Mouse (Mus musculus): ENCODE measurements around the gene Gsta3. TPM values are rescaled to one million over a fixed set of nuclear protein-coding genes. Genes with fewer than 3 reads are reported as not detected.

Gsta3 gene
- polyA plus RNA-seq, 1 experiment from 2014 or later = 0.25 TPM

DNA sequence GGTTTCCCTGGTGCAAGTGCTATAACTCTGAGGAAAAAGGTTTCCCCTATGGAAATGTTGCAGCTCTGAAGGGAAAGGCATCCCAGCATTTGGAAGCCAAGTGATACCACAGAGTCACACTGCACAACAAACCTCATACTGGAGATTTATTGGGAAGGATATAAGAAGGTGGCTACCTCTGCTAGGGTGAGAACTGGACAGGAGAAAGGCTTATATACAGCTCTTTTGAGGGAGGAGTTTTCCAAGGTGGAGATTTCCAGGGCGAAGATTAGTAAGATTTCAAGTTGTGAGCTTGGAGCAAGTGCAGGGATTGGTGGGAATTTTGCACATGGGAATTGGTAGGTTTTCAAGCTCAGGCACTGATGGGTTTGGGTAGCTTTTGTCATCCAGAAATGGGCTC, 707 bp downstream of the Gsta3 start:
- no peak overlapping the region for H3K4me3 ChIP-seq
- no peak overlapping the region for H3K27ac ChIP-seq
- H3K36me3 ChIP-seq (replicated peaks) = no peaks in the 10 kb centered on the region
- 79% methylated on average over 1 of the region's 1 CpGs for WGBS
- H3K27me3 ChIP-seq (replicated peaks) = no peaks in the 10 kb centered on the region
- no peaks in the 10 kb centered on the region for H3K9me3 ChIP-seq
- no peaks in the 10 kb centered on the region for H3K4me1 ChIP-seq
- no peak overlapping the region for H3K9ac ChIP-seq
- no peak for ATAC-seq (replicated peaks)
- no peak overlapping the region for H3K4me2 ChIP-seq

GRCm38 (mm10) chr1:21244290-21244960, 4.0 kb downstream of the Gsta3 start:
- no peaks in the 10 kb centered on the region for H3K4me1 ChIP-seq
- no peak overlapping the region for H3K4me3 ChIP-seq
- H3K9ac ChIP-seq = no peak overlapping the region
- no peaks in the 10 kb centered on the region for H3K36me3 ChIP-seq (replicated peaks)
- no peaks in the 10 kb centered on the region for H3K27me3 ChIP-seq (replicated peaks)
- 79% methylated on average over 4 of the region's 4 CpGs for WGBS
- no peak overlapping the region for H3K27ac ChIP-seq
- no peaks in the 10 kb centered on the region for H3K9me3 ChIP-seq
- no peak for ATAC-seq (replicated peaks)
- H3K4me2 ChIP-seq = no peak overlapping the region

DNA sequence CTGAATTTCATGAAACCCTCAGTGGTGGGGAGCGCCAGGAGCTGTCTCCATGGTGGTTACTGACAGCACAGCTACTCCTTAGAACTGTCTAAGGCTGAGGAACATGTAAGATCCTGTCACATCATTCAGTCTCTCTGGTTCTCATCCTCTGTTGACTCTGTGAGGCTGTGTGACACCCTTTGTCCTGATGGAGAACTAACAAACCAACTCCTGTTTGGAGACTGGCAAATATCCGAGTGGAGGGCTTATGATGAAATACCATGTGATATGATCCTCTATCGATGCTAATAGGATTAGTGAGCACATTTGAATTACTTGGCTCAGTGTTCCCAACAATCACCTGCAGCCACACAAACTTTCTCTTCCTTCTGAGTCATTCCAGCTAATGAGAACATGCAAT, 5.7 kb downstream of the Gsta3 start:
- Histone ChIP-seq H3K27me3 (replicated peaks) (no peaks in the 10 kb centered on the region), H3K27ac (no peak overlapping the region), H3K4me1 (no peaks in the 10 kb centered on the region), H3K36me3 (replicated peaks) (no peaks in the 10 kb centered on the region), H3K9me3 (no peaks in the 10 kb centered on the region), H3K4me3 (no peak overlapping the region), H3K4me2 (no peak overlapping the region), H3K9ac (no peak overlapping the region)
- no peak for ATAC-seq (replicated peaks)
- 59% methylated on average over 3 of the region's 3 CpGs for WGBS

DNA sequence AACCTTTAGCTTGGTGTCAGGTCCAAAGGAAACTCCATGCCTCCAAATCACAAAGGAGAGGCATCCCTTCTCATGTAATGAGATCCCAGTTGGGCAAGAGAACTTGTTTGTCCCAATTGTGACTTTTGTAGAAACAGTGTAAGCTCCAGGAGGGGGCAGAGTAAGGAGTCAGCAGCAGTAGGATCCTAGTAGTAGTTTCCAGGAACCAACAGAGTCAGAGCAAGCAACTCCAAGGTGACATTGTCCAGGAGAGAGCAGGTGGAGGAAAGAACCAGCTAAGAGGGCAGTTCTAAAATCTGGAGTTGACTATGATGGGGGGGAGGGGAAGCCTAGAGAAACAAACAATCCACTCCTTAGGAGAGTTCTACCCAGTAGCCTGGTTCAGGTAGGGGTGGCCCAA, 7.5 kb downstream of the Gsta3 start:
- Histone ChIP-seq H3K4me1 (no peaks in the 10 kb centered on the region), H3K27me3 (replicated peaks) (no peaks in the 10 kb centered on the region), H3K9ac (no peak overlapping the region), H3K4me3 (no peak overlapping the region), H3K27ac (no peak overlapping the region), H3K36me3 (replicated peaks) (no peaks in the 10 kb centered on the region), H3K9me3 (no peaks in the 10 kb centered on the region), H3K4me2 (no peak overlapping the region)
- no peak for ATAC-seq (replicated peaks)

- Histone ChIP-seq H3K4me3 (no peak overlapping the region), H3K27ac (no peak overlapping the region), H3K4me2 (no peak overlapping the region), H3K36me3 (replicated peaks) (no peaks in the 10 kb centered on the region), H3K4me1 (no peaks in the 10 kb centered on the region), H3K27me3 (replicated peaks) (no peaks in the 10 kb centered on the region), H3K9ac (no peak overlapping the region), H3K9me3 (no peaks in the 10 kb centered on the region)
- no peak for ATAC-seq (replicated peaks)
- WGBS = 86% methylated on average over 9 of the region's 9 CpGs
These were observed 8.4 kb downstream of the Gsta3 start for GRCm38 (mm10) chr1:21248560-21249390.

GRCm38 (mm10) chr1:21251661-21252060, 11.3 kb downstream of the Gsta3 start:
- no peak overlapping the region for H3K4me2 ChIP-seq
- H3K27ac ChIP-seq = no peak overlapping the region
- H3K4me1 ChIP-seq = no peaks in the 10 kb centered on the region
- H3K36me3 ChIP-seq (replicated peaks) = no peaks in the 10 kb centered on the region
- no peaks in the 10 kb centered on the region for H3K27me3 ChIP-seq (replicated peaks)
- no peak overlapping the region for H3K4me3 ChIP-seq
- no peaks in the 10 kb centered on the region for H3K9me3 ChIP-seq
- H3K9ac ChIP-seq = no peak overlapping the region
- ATAC-seq (replicated peaks) = no peak
- WGBS = 45% methylated on average over 6 of the region's 6 CpGs

- no peaks in the 10 kb centered on the region for H3K27me3 ChIP-seq (replicated peaks)
- H3K9me3 ChIP-seq = no peaks in the 10 kb centered on the region
- 91% methylated on average over 10 of the region's 10 CpGs for WGBS
These were observed 12.3 kb downstream of the Gsta3 start for GRCm38 (mm10) chr1:21252566-21253302.

GRCm38 (mm10) chr1:21253303-21253650, 12.9 kb downstream of the Gsta3 start:
- H3K36me3 ChIP-seq (replicated peaks) = no peaks in the 10 kb centered on the region
- H3K4me3 ChIP-seq = no peak overlapping the region
- 90% methylated on average over 1 of the region's 1 CpGs for WGBS
- no peak overlapping the region for H3K27ac ChIP-seq
- no peaks in the 10 kb centered on the region for H3K9me3 ChIP-seq
- H3K9ac ChIP-seq = no peak overlapping the region
- no peak for ATAC-seq (replicated peaks)
- no peaks in the 10 kb centered on the region for H3K27me3 ChIP-seq (replicated peaks)
- no peaks in the 10 kb centered on the region for H3K4me1 ChIP-seq
- no peak overlapping the region for H3K4me2 ChIP-seq

More at GRCm38 (mm10) chr1:21252566-21253302, 12.3 kb downstream of the Gsta3 start:
- Histone ChIP-seq H3K4me1 (no peaks in the 10 kb centered on the region), H3K27ac (no peak overlapping the region), H3K36me3 (replicated peaks) (no peaks in the 10 kb centered on the region), H3K9ac (no peak overlapping the region), H3K4me2 (no peak overlapping the region), H3K4me3 (no peak overlapping the region)
- no peak for ATAC-seq (replicated peaks)

GRCm38 (mm10) chr1:21253856-21254255, 13.5 kb downstream of the Gsta3 start:
- no peaks in the 10 kb centered on the region for H3K4me1 ChIP-seq
- H3K27ac ChIP-seq = no peak overlapping the region
- H3K27me3 ChIP-seq (replicated peaks) = no peaks in the 10 kb centered on the region
- no peak overlapping the region for H3K4me3 ChIP-seq
- WGBS = 80% methylated on average over 4 of the region's 4 CpGs
- no peak overlapping the region for H3K9ac ChIP-seq
- H3K36me3 ChIP-seq (replicated peaks) = no peaks in the 10 kb centered on the region
- no peak overlapping the region for H3K4me2 ChIP-seq
- ATAC-seq (replicated peaks) = no peak
- H3K9me3 ChIP-seq = no peaks in the 10 kb centered on the region

DNA sequence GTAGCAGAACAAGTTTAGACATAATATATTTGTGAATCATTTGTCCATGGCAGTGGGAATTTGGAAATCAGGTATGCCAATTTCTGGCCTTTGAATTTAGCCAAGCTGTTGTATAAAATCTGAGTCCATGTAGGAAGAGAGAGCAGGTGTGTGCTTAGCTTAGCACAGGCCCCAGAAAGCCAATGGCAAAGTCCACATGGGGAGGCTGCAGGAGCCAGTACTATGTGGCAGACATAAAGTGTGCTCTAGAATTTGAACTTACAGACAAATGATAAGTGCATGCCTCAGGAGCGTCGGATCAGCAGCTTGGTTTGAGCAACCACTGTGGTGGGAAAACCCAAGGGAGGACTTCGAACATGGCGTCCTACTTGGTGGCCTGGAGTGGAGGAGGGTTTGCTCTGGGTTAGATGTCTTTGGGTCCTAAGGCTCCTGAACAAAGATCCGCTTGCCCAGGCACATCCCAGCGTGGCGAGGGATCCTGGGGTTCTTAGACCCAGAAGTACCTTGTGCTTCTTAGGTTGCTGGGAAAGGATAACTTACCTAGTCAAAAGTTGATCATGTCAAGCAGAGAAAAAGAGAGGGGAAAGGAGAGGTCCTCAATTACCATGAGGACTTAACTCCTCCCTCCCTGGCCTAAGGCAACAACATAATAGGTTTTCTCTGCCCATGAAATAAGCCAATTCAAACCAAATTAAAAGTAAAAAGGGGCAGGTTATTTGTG, 15.4 kb downstream of the Gsta3 start:
- H3K4me1 ChIP-seq = no peaks in the 10 kb centered on the region
- ATAC-seq (replicated peaks) = no peak
- H3K27ac ChIP-seq = no peak overlapping the region
- H3K9ac ChIP-seq = no peak overlapping the region
- no peaks in the 10 kb centered on the region for H3K27me3 ChIP-seq (replicated peaks)
- H3K36me3 ChIP-seq (replicated peaks) = no peaks in the 10 kb centered on the region
- no peaks in the 10 kb centered on the region for H3K9me3 ChIP-seq
- no peak overlapping the region for H3K4me3 ChIP-seq
- H3K4me2 ChIP-seq = no peak overlapping the region
- 89% methylated on average over 7 of the region's 7 CpGs for WGBS

GRCm38 (mm10) chr1:21256391-21256790, 16.0 kb downstream of the Gsta3 start:
- no peaks in the 10 kb centered on the region for H3K9me3 ChIP-seq
- ATAC-seq (replicated peaks) = no peak
- no peak overlapping the region for H3K4me3 ChIP-seq
- no peak overlapping the region for H3K4me2 ChIP-seq
- no peaks in the 10 kb centered on the region for H3K36me3 ChIP-seq (replicated peaks)
- no peak overlapping the region for H3K9ac ChIP-seq
- 57% methylated on average over 3 of the region's 3 CpGs for WGBS
- H3K27me3 ChIP-seq (replicated peaks) = no peaks in the 10 kb centered on the region
- H3K27ac ChIP-seq = no peak overlapping the region
- H3K4me1 ChIP-seq = no peaks in the 10 kb centered on the region

DNA sequence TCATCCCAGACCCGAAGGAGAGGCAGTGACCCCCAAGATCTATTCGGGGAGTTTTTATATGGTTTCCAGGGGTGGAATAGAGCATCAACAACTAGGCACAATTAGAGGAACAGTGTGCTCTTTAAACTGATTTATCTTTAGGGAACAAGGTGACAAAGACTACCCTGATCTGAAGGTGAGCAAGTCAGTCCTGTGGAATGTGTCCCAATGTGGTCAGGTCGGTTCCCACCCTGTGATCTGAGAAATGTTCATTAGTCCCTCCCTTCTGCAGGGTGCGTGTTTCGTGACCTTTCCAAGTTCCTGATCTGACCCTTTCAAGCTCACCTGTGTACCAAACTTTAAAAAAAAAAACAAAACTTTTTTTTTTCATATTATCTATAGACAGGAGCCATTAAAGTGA, 16.5 kb downstream of the Gsta3 start:
- H3K27me3 ChIP-seq (replicated peaks) = no peaks in the 10 kb centered on the region
- H3K9ac ChIP-seq = no peak overlapping the region
- H3K9me3 ChIP-seq = no peaks in the 10 kb centered on the region
- no peak overlapping the region for H3K27ac ChIP-seq
- H3K4me3 ChIP-seq = no peak overlapping the region
- no peak overlapping the region for H3K4me2 ChIP-seq
- WGBS = 83% methylated on average over 5 of the region's 5 CpGs
- no peaks in the 10 kb centered on the region for H3K36me3 ChIP-seq (replicated peaks)
- no peak for ATAC-seq (replicated peaks)
- H3K4me1 ChIP-seq = no peaks in the 10 kb centered on the region

Data from midbrain, embryonic 15.5 days (tissue).